Mouse (Mus musculus) liver, embryonic 12.5 days (tissue): ENCODE results near the gene Pfkm. TPM values are rescaled to one million over a fixed set of nuclear protein-coding genes. Genes with fewer than 3 reads are reported as not detected.

Source experiments
- ATAC-seq: fragments of 200-750 bp; cut with Nextera tagmentation; 2 replicates; pipeline ENCODE4 v1.8.0; 2017; ENCODE audit warnings: moderate number of reproducible peaks, mild to moderate bottlenecking, moderate library complexity
- H3K27ac ChIP-seq: fragments of 300-500 bp; sonication (generic); 2 replicates; pipeline ENCODE4 v1.5.1; 2016; ENCODE audit warnings: mild to moderate bottlenecking
- H3K27me3 ChIP-seq: fragments of 300-500 bp; sonication (generic); replicated peaks from 2 replicates; pipeline ENCODE4 v1.6.1; 2016; ENCODE audit warnings: mild to moderate bottlenecking, moderate library complexity
- H3K36me3 ChIP-seq: fragments of 300-500 bp; sonication (generic); 2 replicates; pipeline ENCODE4 v1.6.1; 2016; ENCODE audit warnings: mild to moderate bottlenecking, moderate library complexity
- H3K4me1 ChIP-seq: fragments of 300-500 bp; sonication (generic); 2 replicates; pipeline ENCODE4 v1.6.1; 2016
- H3K4me2 ChIP-seq: fragments of 300-500 bp; sonication (generic); 2 replicates; pipeline ENCODE4 v1.6.1; 2016; ENCODE audit warnings: mild to moderate bottlenecking, moderate library complexity
- H3K4me3 ChIP-seq: fragments of 300-500 bp; sonication (generic); 2 replicates; pipeline ENCODE4 v1.5.1; 2016; ENCODE audit warnings: mild to moderate bottlenecking, moderate library complexity
- H3K9ac ChIP-seq: fragments of 300-500 bp; sonication (generic); 2 replicates; pipeline ENCODE4 v1.6.1; 2016; ENCODE audit warnings: mild to moderate bottlenecking, moderate library complexity
- H3K9me3 ChIP-seq: fragments of 300-500 bp; sonication (generic); replicated peaks from 2 replicates; pipeline ENCODE4 v1.6.1; 2016; ENCODE audit warnings: mild to moderate bottlenecking, moderate library complexity
- WGBS: fragments of 180-500 bp; shearing (Covaris S2); methylation state at CpG from one replicate; pipeline ENCODE4 v1.1.7; 2016; ENCODE audit not compliant: insufficient replicate concordance; 5-methylcytosine and 5-hydroxymethylcytosine counted together
- polyA plus RNA-seq: library from polyadenylated mRNA; unstranded; fragments of >200 nt; fragmentation: Nextera tagmentation; extraction: Ambion mirVana; gene quantifications from 2 replicates; pipeline ENCODE4 v1.2.1, GENCODE M21; 2016

The Pfkm gene
- polyA plus RNA-seq, 1 experiment from 2014 or later = 30.3 TPM

- H3K4me2 ChIP-seq = peak within 1 kb of the TSS; percentile 46
- H3K4me3 ChIP-seq = peak within 1 kb of the TSS; percentile 18
- H3K4me1 ChIP-seq = peaks cover 7% of the 10 kb centered on the region
- H3K27ac ChIP-seq = no peak within 1 kb of the TSS
- ATAC-seq = no peak
- no peaks in the 10 kb centered on the region for H3K9me3 ChIP-seq
- peaks cover 89% of the 10 kb centered on the region for H3K27me3 ChIP-seq
- 7% methylated on average over 16 of the region's 18 CpGs for WGBS
- no peak within 1 kb of the TSS for H3K9ac ChIP-seq
- no peaks in the 10 kb centered on the region for H3K36me3 ChIP-seq
Measured at GRCm38 (mm10) chr15:98166963-98167644, 74.7 kb downstream of the Pfkm start, which contains the start of gene Ccdc184. Gene Ccdc184 (plus strand): TSS chr15:98167158.

- peaks cover 7% of the 10 kb centered on the region for H3K4me1 ChIP-seq
- peak overlapping the region; percentile 46 for H3K4me2 ChIP-seq
- ATAC-seq = 0 out of 2 replicates have a peak, but pooled peaks have one; percentile 32
- peaks cover 97% of the 10 kb centered on the region for H3K27me3 ChIP-seq
- no peak overlapping the region for H3K9ac ChIP-seq
- no peaks in the 10 kb centered on the region for H3K36me3 ChIP-seq
- no peak overlapping the region for H3K27ac ChIP-seq
- no peaks in the 10 kb centered on the region for H3K9me3 ChIP-seq
- WGBS = 4% methylated on average over 69 of the region's 69 CpGs
- H3K4me3 ChIP-seq = peak overlapping the region; percentile 18
Measured at GRCm38 (mm10) chr15:98167645-98168621, 75.5 kb downstream of the Pfkm start.

DNA sequence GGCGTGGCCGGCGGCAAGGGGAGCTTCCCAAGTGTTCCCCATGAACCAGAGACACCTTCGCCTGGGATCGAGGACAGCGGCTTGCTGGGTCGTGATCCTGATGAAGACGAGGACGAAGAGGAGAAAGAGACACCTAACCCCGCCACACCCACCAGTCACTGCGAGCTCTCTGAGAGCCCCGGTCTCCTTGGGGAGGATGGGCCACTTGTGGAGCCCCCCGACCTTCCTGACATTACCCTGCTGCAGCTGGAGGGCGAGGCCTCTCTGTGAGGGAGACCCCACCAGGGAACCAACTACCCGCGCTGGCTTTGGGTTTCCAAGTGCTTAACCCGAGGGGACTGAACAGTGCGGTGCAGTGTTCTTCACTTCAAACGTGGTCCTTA, 76.2 kb downstream of the Pfkm start:
- H3K9ac ChIP-seq = no peak overlapping the region
- H3K4me2 ChIP-seq = no peak overlapping the region

DNA sequence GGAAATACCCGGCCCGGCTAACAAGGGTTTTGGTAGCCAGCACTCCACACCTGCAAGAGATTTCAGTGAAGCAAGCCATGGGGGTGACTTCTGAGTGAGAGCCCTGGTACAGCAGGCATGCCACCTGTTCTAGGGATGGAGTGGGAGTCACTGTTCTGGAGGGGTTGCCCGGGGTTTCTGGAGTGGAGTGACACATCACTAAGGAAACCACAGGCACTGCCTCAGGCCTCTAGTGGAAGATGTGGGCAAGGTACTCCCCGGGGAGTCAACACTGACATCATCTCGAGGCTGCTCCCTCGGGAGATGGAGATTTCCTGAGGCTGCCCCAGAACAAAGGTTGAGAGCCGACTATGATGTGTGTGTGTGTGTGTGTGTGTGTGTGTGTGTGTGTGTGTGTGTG, 78.0 kb downstream of the Pfkm start:
- no peak overlapping the region for H3K9ac ChIP-seq
- H3K27ac ChIP-seq = no peak overlapping the region
- H3K4me1 ChIP-seq = peaks cover 7% of the 10 kb centered on the region
- peaks cover 94% of the 10 kb centered on the region for H3K27me3 ChIP-seq
- no peaks in the 10 kb centered on the region for H3K36me3 ChIP-seq
- 26% methylated on average over 7 of the region's 7 CpGs for WGBS
- no peak overlapping the region for H3K4me2 ChIP-seq
- no peak for ATAC-seq
- no peaks in the 10 kb centered on the region for H3K9me3 ChIP-seq
- H3K4me3 ChIP-seq = no peak overlapping the region

More for the DNA sequence above, 76.2 kb downstream of the Pfkm start:
- 8% methylated on average over 18 of the region's 19 CpGs for WGBS
- Histone ChIP-seq H3K4me1 (peaks cover 7% of the 10 kb centered on the region), H3K9me3 (no peaks in the 10 kb centered on the region), H3K36me3 (no peaks in the 10 kb centered on the region), H3K4me3 (no peak overlapping the region), H3K27me3 (peaks cover 97% of the 10 kb centered on the region), H3K27ac (no peak overlapping the region)
- no peak for ATAC-seq

DNA sequence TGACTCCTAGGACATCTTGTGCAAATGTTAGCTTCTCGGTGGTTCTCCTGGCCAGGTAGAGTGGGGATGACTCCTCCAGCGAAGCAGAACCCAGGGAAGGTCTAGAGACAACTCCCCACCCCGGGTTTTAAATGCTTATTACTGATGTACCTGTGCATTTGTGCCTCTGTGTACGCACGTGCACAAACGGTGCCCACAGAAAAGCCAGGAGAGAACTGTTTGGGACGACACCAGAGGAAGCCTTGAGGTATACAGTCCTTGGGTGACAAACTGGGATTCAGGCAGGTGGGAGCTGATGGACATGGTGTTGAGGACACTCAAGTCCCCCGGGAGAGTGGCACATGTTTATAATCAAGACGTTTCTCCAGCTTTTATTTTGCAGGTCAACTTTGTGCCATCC, 78.5 kb downstream of the Pfkm start:
- H3K4me1 ChIP-seq = peaks cover 7% of the 10 kb centered on the region
- ATAC-seq = no peak
- peaks cover 93% of the 10 kb centered on the region for H3K27me3 ChIP-seq
- no peak overlapping the region for H3K4me2 ChIP-seq
- WGBS = 51% methylated on average over 9 of the region's 9 CpGs
- no peak overlapping the region for H3K9ac ChIP-seq
- H3K4me3 ChIP-seq = no peak overlapping the region
- H3K9me3 ChIP-seq = no peaks in the 10 kb centered on the region
- no peak overlapping the region for H3K27ac ChIP-seq
- H3K36me3 ChIP-seq = no peaks in the 10 kb centered on the region

DNA sequence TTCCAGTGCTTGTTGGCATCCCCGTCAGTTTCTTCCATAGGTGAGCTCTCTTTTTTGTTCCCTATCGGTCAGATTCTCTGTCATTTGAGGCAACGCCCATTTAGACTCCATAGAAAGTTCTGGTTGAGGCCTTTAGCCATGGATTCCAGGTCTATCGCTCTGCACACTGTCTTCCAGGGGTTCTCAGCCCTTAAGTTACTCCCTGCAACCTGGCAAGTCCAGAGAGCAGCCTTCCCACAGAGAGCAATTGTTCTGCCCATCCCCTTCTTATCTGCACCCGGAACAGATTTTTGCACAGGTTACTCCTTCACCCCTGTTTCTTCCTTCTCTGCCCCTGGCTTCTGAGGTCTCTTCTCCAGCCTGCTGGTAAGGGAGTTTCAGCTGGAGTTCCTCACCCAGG, 79.7 kb downstream of the Pfkm start:
- no peak overlapping the region for H3K9ac ChIP-seq
- no peak for ATAC-seq
- H3K27ac ChIP-seq = no peak overlapping the region
- H3K4me3 ChIP-seq = no peak overlapping the region
- 55% methylated on average over 5 of the region's 5 CpGs for WGBS
- no peak overlapping the region for H3K4me2 ChIP-seq
- peaks cover 7% of the 10 kb centered on the region for H3K4me1 ChIP-seq
- no peaks in the 10 kb centered on the region for H3K36me3 ChIP-seq
- peaks cover 91% of the 10 kb centered on the region for H3K27me3 ChIP-seq
- H3K9me3 ChIP-seq = no peaks in the 10 kb centered on the region

- H3K27me3 ChIP-seq = peaks cover 87% of the 10 kb centered on the region
Measured at GRCm38 (mm10) chr15:98173821-98174220, 81.4 kb downstream of the Pfkm start.

GRCm38 (mm10) chr15:98177320-98177719, 84.9 kb downstream of the Pfkm start:
- WGBS = 62% methylated on average over 3 of the region's 3 CpGs
- ATAC-seq = no peak

More at GRCm38 (mm10) chr15:98173821-98174220, 81.4 kb downstream of the Pfkm start:
- H3K4me2 ChIP-seq = no peak overlapping the region
- H3K4me1 ChIP-seq = no peaks in the 10 kb centered on the region
- no peaks in the 10 kb centered on the region for H3K36me3 ChIP-seq
- H3K27ac ChIP-seq = no peak overlapping the region
- no peak overlapping the region for H3K9ac ChIP-seq
- WGBS = 41% methylated on average over 8 of the region's 8 CpGs
- ATAC-seq = no peak
- no peak overlapping the region for H3K4me3 ChIP-seq
- H3K9me3 ChIP-seq = no peaks in the 10 kb centered on the region

GRCm38 (mm10) chr15:98180567-98181131, 88.3 kb downstream of the Pfkm start:
- peaks cover 10% of the 10 kb centered on the region; the same call in 1 of the 2 replicates for H3K4me1 ChIP-seq
- peak overlapping the region; percentile 53 for H3K4me3 ChIP-seq
- no peaks in the 10 kb centered on the region for H3K36me3 ChIP-seq
- ATAC-seq = no peak
- peak overlapping the region; percentile 72 for H3K4me2 ChIP-seq
- peaks cover 59% of the 10 kb centered on the region for H3K27me3 ChIP-seq
- no peaks in the 10 kb centered on the region for H3K9me3 ChIP-seq
- H3K9ac ChIP-seq = 0 out of 2 replicates have a peak overlapping the region, but pooled peaks have one; percentile 7
- no peak overlapping the region for H3K27ac ChIP-seq
- WGBS = 13% methylated on average over 26 of the region's 26 CpGs

More at GRCm38 (mm10) chr15:98177320-98177719, 84.9 kb downstream of the Pfkm start:
- Histone ChIP-seq H3K27me3 (peaks cover 83% of the 10 kb centered on the region), H3K4me1 (peaks cover 10% of the 10 kb centered on the region; the same call in 1 of the 2 replicates), H3K36me3 (no peaks in the 10 kb centered on the region), H3K4me3 (no peak overlapping the region), H3K9ac (no peak overlapping the region), H3K9me3 (no peaks in the 10 kb centered on the region), H3K4me2 (no peak overlapping the region), H3K27ac (no peak overlapping the region)

GRCm38 (mm10) chr15:98181132-98181711, 88.8 kb downstream of the Pfkm start:
- Histone ChIP-seq H3K9ac (0 out of 2 replicates have a peak overlapping the region, but pooled peaks have one; percentile 7), H3K4me2 (peak overlapping the region; percentile 72), H3K4me3 (peak overlapping the region; percentile 53), H3K9me3 (no peaks in the 10 kb centered on the region), H3K27me3 (peaks cover 54% of the 10 kb centered on the region), H3K4me1 (peaks cover 10% of the 10 kb centered on the region; the same call in 1 of the 2 replicates), H3K27ac (no peak overlapping the region), H3K36me3 (no peaks in the 10 kb centered on the region)
- 2% methylated on average over 30 of the region's 30 CpGs for WGBS
- ATAC-seq = peak; percentile 96
